Comparison of ENCODE assay signal across 8 mouse cellular contexts in the genomic region with DNA sequence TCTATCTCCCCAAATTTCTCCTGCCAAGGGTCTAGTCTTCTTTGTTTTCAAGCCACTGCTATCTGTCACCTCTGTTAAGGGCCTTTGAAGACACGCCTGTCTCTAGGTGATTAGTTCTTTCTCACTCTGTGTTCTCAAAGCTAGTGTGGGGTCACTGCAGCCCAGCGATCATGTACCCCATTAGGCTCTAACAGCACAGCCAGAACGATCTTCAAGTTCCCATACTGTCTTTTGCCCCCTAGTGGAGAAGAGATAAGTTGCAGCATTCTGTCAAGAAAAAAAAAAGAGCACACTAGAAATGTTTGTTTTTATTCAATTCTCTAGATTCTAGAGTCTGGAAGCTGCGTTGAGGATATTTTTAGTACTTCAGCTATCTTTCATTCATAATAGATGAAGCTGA.
DNase-seq lines count a peak whose midpoint lies in the region; ATAC-seq lines count a peak whose summit lies in the region.

No protein-coding gene starts in this region.

- no peaks in the 10 kb centered on the region for H3K9me3 ChIP-seq in forebrain, embryonic 10.5 days
- no peaks in the 10 kb centered on the region for H3K9me3 ChIP-seq in forebrain, embryonic 16.5 days (ENCODE audit: control insufficient read depth, low read length)
- no peaks in the 10 kb centered on the region for H3K9me3 ChIP-seq in limb, embryonic 11.5 days (ENCODE audit: control insufficient read depth, low read length)
- no peaks in the 10 kb centered on the region for H3K9me3 ChIP-seq in limb, embryonic 10.5 days (replicated peaks)

- H3K27me3 ChIP-seq in forebrain, embryonic 10.5 days (ENCODE audit: poor library complexity, severe bottlenecking): no peaks in the 10 kb centered on the region
- no peaks in the 10 kb centered on the region for H3K27me3 ChIP-seq in forebrain, embryonic 16.5 days (replicated peaks; ENCODE audit: control insufficient read depth, insufficient read depth, low read length)
- no peaks in the 10 kb centered on the region for H3K27me3 ChIP-seq in limb, embryonic 11.5 days (ENCODE audit: control insufficient read depth, insufficient read depth, low read length)
- H3K27me3 ChIP-seq in limb, embryonic 10.5 days (ENCODE audit: low read depth, poor library complexity, severe bottlenecking): no peaks in the 10 kb centered on the region

- no peak overlapping the region for H3K9ac ChIP-seq in forebrain, embryonic 16.5 days (replicated peaks; ENCODE audit: low read depth, low read length)
- no peak overlapping the region for H3K9ac ChIP-seq in limb, embryonic 11.5 days (ENCODE audit: low read length)

- no peaks in the 10 kb centered on the region for H3K4me1 ChIP-seq in forebrain, embryonic 10.5 days
- no peaks in the 10 kb centered on the region for H3K4me1 ChIP-seq in forebrain, embryonic 16.5 days (replicated peaks; ENCODE audit: control insufficient read depth, insufficient read depth, low read length)
- H3K4me1 ChIP-seq in limb, embryonic 11.5 days (ENCODE audit: control insufficient read depth, insufficient read depth, low read length): no peaks in the 10 kb centered on the region
- no peaks in the 10 kb centered on the region for H3K4me1 ChIP-seq in limb, embryonic 10.5 days

- DNase-seq in forebrain, embryonic 10.5 days (ENCODE audit: extremely low spot score, low spot score): peak; percentile 16
- peak; percentile 25 for DNase-seq in limb, embryonic 11.5 days (ENCODE audit: low spot score)
- no peak for DNase-seq in limb, embryonic 10.5 days (ENCODE audit: low spot score)
- DNase-seq in ZHBTc4 (ENCODE audit: low read depth, low spot score): peak; percentile 33
- DNase-seq in lung, postnatal 25 days (ENCODE audit: low spot score): peak; percentile 28
- DNase-seq in right cerebral cortex, postnatal 36 days (ENCODE audit: low spot score in 2 of 2): no peak
- no peak for DNase-seq in adrenal gland, postnatal 25 days

- H3K36me3 ChIP-seq in forebrain, embryonic 10.5 days (replicated peaks): no peaks in the 10 kb centered on the region
- no peaks in the 10 kb centered on the region for H3K36me3 ChIP-seq in forebrain, embryonic 16.5 days (ENCODE audit: control insufficient read depth, insufficient read depth)
- H3K36me3 ChIP-seq in limb, embryonic 11.5 days (ENCODE audit: control insufficient read depth, insufficient read depth, low read length): no peaks in the 10 kb centered on the region
- no peaks in the 10 kb centered on the region for H3K36me3 ChIP-seq in limb, embryonic 10.5 days

- no peak overlapping the region for H3K4me2 ChIP-seq in forebrain, embryonic 16.5 days (ENCODE audit: low read length)
- H3K4me2 ChIP-seq in limb, embryonic 11.5 days (ENCODE audit: low read depth, severe bottlenecking): no peak overlapping the region

- no peak overlapping the region for H3K27ac ChIP-seq in forebrain, embryonic 10.5 days
- no peak overlapping the region for H3K27ac ChIP-seq in forebrain, embryonic 16.5 days (ENCODE audit: low read length)
- no peak overlapping the region for H3K27ac ChIP-seq in limb, embryonic 11.5 days (replicated peaks; ENCODE audit: low read depth, low read length)
- H3K27ac ChIP-seq in limb, embryonic 10.5 days: no peak overlapping the region

- WGBS in forebrain, embryonic 10.5 days: 40% methylated on average over 4 of the region's 4 CpGs
- 34% methylated on average over 4 of the region's 4 CpGs for WGBS in forebrain, embryonic 16.5 days
- WGBS in limb, embryonic 11.5 days: 26% methylated on average over 4 of the region's 4 CpGs
- WGBS in limb, embryonic 10.5 days: 26% methylated on average over 4 of the region's 4 CpGs

- H3K4me3 ChIP-seq in forebrain, embryonic 10.5 days: no peak overlapping the region
- no peak overlapping the region for H3K4me3 ChIP-seq in forebrain, embryonic 16.5 days (replicated peaks; ENCODE audit: low read length)
- H3K4me3 ChIP-seq in limb, embryonic 11.5 days (ENCODE audit: low read depth, low read length): no peak overlapping the region
- H3K4me3 ChIP-seq in limb, embryonic 10.5 days: no peak overlapping the region

- ATAC-seq in forebrain, embryonic 16.5 days: no peak
- no peak for ATAC-seq in limb, embryonic 11.5 days (ENCODE audit: insufficient number of reproducible peaks, low FRiP score, low TSS enrichment, low read depth)

Comparison
In these comparisons a context has a peak if more than half of its experiments do, and no peak if none do; other contexts are left out.
1. DNase-seq: peak in forebrain, embryonic 10.5 days (single experiment), limb, embryonic 11.5 days (single experiment), ZHBTc4 (single experiment) and lung, postnatal 25 days (single experiment); none in limb, embryonic 10.5 days (single experiment), right cerebral cortex, postnatal 36 days (0 of 2) and adrenal gland, postnatal 25 days (single experiment).